Mouse (Mus musculus) small intestine, adult 2 months (tissue): Measurements from ENCODE around the gene Aaas. TPM values are rescaled to one million over a fixed set of nuclear protein-coding genes. Genes with fewer than 3 reads are reported as not detected.

Experiments
- H3K27ac ChIP-seq: fragments of 200-500 bp; 2 replicates; pipeline ENCODE4 v1.5.1; 2012; ENCODE audit warnings: low read depth, low read length, control low read depth, inconsistent platforms; ENCODE audit not compliant: insufficient read depth
- H3K27me3 ChIP-seq: fragments of 200-500 bp; 2 replicates; pipeline ENCODE4 v1.6.1; 2012; ENCODE audit warnings: mild to moderate bottlenecking, moderate library complexity, low read length, inconsistent platforms; ENCODE audit not compliant: control insufficient read depth, insufficient read depth
- H3K36me3 ChIP-seq: fragments of 200-500 bp; 2 replicates; pipeline ENCODE4 v1.6.1; 2012; ENCODE audit warnings: mild to moderate bottlenecking, low read length, control low read depth, inconsistent platforms; ENCODE audit not compliant: control insufficient read depth, insufficient read depth
- H3K4me1 ChIP-seq: fragments of 200-500 bp; 2 replicates; pipeline ENCODE4 v1.6.1; 2012; ENCODE audit warnings: low read length, inconsistent platforms, mixed read lengths; ENCODE audit not compliant: control insufficient read depth, insufficient read depth, insufficient read length
- H3K4me3 ChIP-seq: fragments of 200-500 bp; 2 replicates; pipeline ENCODE4 v1.5.1; 2012; ENCODE audit warnings: low read depth, mild to moderate bottlenecking, control low read depth, inconsistent platforms, low read length, moderate library complexity
- CTCF ChIP-seq: fragments of 200-500 bp; IDR thresholded peaks from 2 replicates; pipeline ENCODE4 v1.5.1; 2012; ENCODE audit warnings: low read depth, mild to moderate bottlenecking, control low read depth, inconsistent platforms, low read length, moderate library complexity, mixed read lengths; ENCODE audit not compliant: insufficient replicate concordance, insufficient read length; ENCODE audit errors: extremely low read depth
- POLR2A ChIP-seq: fragments of 200-500 bp; IDR thresholded peaks from 2 replicates; pipeline ENCODE4 v1.6.1; 2012; ENCODE audit warnings: low read depth, mild to moderate bottlenecking, control low read depth, inconsistent platforms, low read length, moderate library complexity
- WGBS: fragments of 180-500 bp; shearing (Covaris S2); methylation state at CpG from one replicate; pipeline ENCODE4 v1.1.7; 2018; 5-methylcytosine and 5-hydroxymethylcytosine counted together
- polyA plus RNA-seq: library from polyadenylated mRNA; depleted of rRNA; stranded (reverse); fragments of >200 nt; gene quantifications from 2 replicates; pipeline ENCODE4 v1.2.3, GENCODE M21; 2012; rRNA removed

The Aaas gene
- 10.2 and 20.3 TPM in 2 replicates for polyA plus RNA-seq

DNA sequence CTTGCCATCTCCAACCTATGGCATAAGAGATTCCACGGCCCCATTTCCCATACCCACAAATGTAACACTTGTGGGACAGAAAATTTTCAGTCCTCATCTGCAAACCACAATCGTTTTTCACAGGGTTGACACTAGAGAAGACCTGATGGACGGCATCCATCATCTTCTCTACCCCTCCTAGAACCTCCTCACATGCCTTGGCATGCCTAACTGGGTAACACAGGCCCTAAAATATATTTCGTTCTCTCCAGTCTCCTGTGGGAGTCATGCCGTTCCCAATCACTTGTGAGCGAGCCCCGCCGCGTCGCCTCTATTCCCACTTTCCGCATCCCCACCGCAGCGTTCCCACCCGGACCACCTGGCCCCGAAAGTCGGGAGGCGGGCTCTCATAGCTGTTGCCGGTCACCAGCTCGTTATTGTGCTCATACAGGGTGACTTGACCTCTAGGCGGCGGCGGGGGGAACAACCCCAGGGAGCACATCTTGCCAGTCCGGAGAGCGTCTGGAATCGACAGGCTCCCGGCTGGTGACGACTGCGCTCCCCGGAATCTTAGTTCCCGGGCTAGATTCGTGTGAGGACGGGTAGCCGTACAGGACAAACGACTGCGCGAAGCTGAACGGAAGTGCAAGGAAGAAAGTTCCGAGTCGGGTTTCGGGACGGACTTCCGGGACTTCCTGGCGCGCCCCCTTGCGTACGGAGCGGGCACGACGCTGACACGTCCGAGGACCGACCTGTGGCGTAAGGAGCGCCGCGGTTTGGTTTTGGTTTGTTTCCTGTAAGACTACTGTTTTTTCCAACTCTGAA, at the start of gene Aaas:
Gene Aaas (minus strand): TSS at position 634 of the 804 bp plus-strand sequence.
- Histone ChIP-seq H3K27ac (peak within 1 kb of the TSS; percentile 2; the same call in 1 of the 2 replicates), H3K36me3 (no peaks in the 10 kb centered on the region; the same call in 1 of the 2 replicates), H3K27me3 (peaks cover 11% of the 10 kb centered on the region; the same call in 1 of the 2 replicates), H3K4me1 (peaks cover 5% of the 10 kb centered on the region; the same call in 1 of the 2 replicates), H3K4me3 (peak within 1 kb of the TSS; percentile 76)
- TF ChIP-seq CTCF, result peak; percentile 86
- no peak; the same call in 1 of the 2 replicates for TF ChIP-seq POLR2A
- under 1% methylated on average over 56 of the region's 56 CpGs for WGBS

DNA sequence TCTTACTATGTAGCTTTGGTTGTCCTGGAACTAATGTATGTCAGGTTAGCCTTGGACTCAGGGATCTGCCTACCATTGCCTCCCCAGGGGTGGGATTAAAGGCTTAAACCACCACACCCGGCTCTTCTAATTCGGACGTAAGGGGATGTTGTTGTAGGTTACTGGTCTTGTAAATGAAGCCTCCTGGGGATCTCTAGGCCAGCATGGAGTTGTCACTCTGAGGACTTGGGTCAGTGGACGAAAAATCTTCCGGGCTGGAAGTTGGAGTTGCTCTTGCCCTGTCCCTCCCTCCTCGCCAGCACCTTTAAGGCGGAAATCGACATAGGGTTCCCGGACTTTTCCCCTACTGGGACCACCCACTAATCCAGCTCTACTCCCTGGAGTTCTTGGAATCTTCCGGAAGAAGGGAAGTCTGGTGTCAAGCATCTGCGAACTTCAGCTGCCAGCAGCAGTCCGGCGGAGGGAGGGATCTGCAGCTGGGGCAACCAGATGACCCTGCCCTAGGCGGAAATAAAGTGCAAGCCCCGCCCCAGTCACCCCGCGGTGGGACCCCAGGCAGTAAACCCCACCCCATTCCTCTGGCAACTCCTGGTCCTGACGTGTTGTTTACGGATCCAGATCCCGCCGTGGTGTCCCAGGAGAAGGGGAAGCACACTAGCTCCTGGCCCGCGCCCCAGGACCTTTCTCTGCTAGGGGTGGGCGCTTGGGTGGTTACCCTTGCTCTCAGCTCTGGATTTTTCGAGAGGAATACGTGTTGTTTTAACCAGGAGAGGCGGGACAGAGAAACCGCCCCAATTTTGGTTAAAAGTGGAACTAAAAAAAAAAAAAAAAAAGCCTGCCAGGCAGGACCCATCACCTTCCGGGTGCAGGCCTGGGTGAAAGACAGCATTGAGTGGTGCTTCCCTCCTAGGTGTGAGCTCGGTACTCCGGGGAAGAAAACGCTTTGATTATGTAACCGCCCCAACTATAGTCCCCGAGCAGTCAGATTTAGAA, 49.0 kb upstream of the Aaas start:
- TF ChIP-seq POLR2A (peak; percentile 85), CTCF (peak; percentile 26; the same call in 1 of the 2 replicates)
- WGBS, result 1% methylated on average over 34 of the region's 34 CpGs
- Histone ChIP-seq H3K4me3 (peak overlapping the region; percentile 72), H3K27ac (peak overlapping the region; percentile 96), H3K36me3 (no peaks in the 10 kb centered on the region), H3K4me1 (peaks cover 12% of the 10 kb centered on the region), H3K27me3 (no peaks in the 10 kb centered on the region)

DNA sequence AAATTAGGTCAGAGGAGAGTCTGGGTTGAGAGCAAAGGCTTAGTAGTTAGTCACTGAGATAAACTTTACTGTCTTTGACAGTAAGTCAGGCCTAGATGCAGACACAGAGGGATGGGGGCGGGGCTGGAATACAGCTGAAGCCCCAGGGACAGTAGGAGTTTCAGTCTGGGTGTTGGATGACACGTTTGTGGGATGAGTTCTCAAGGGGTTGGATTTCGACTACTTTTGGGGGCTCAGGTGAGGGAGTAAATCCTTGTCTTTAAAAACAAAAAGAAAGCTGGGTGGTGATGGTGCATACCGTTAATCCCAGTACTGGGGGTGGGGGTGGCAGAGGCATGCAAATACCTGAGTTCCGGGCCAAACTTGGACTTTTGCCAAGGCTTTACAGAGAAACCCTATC, 48.1 kb upstream of the Aaas start:
- peak overlapping the region; percentile 96 for H3K27ac ChIP-seq
- WGBS, result 53% methylated on average over 5 of the region's 5 CpGs
- no peak overlapping the region for H3K4me3 ChIP-seq
- H3K4me1 ChIP-seq, result peaks cover 11% of the 10 kb centered on the region
- H3K36me3 ChIP-seq, result no peaks in the 10 kb centered on the region
- H3K27me3 ChIP-seq, result no peaks in the 10 kb centered on the region
- no peak for TF ChIP-seq POLR2A
- no peak for TF ChIP-seq CTCF

DNA sequence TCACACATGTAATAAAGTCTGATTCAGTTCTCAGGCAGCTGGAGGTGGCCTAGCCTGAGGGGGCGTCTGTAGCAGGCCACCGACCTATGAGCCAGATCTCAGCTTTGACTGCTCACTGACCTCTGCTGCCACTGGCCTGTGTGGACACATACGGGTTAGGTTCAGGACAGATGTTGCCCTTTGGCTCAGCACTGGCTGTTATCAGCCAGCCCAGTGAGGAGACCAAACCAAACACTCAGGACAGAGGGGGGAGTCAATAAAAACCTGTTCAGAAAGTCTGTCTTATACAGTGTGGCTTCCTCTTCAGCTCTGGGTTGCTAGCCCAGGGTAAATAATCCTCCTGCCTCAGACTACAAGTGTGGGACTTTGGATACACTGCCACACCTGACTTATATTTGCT, 44.5 kb upstream of the Aaas start:
- TF ChIP-seq CTCF (no peak), POLR2A (no peak)
- H3K4me3 ChIP-seq, result no peak overlapping the region
- H3K27me3 ChIP-seq, result no peaks in the 10 kb centered on the region
- peaks cover 15% of the 10 kb centered on the region for H3K4me1 ChIP-seq
- 12% methylated on average over 3 of the region's 3 CpGs for WGBS
- H3K27ac ChIP-seq, result peak overlapping the region; percentile 100
- no peaks in the 10 kb centered on the region for H3K36me3 ChIP-seq

DNA sequence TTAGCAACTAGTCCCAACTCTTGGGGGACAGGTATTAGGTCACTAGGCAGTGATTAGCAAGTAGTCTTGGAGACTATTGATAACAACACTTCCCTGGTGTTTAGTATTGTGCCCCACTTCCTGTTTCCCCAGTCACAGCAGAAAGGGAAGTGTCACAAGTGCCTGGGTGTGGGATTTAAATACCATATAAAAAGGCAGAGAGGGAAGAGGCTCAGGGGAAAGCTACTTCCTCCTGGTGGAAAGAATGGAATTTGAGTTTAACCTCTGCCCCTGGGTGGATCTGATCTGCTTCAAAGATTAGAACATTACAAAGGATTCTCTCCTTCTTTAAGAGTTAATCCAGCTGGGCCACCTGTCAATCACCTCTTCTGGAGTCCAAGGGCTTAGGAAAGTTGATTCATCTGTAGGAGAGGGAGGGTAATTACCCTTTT, 43.0 kb upstream of the Aaas start:
- Histone ChIP-seq H3K36me3 (no peaks in the 10 kb centered on the region), H3K27me3 (no peaks in the 10 kb centered on the region), H3K4me3 (no peak overlapping the region), H3K27ac (peak overlapping the region; percentile 100), H3K4me1 (peaks cover 16% of the 10 kb centered on the region)
- TF ChIP-seq POLR2A (no peak), CTCF (no peak)

DNA sequence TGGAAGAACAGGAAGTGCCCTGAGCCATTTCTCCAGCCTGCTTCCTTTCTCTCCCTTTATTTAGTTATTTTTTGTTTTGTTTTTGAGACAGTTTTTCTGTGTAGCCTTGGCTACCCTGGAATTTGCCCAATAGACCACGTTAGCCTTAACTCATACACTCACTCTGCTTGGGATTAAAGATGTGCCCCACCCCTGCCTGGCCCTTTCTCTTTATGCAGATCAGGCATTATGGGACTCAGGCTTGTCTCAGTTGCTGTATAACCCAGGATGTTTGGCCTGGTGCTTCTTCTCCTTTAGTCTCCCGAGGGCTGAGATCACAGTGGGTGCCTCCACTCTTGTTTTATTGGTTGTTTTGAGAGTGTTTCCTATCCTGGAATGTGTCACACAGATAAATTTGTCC, 41.9 kb upstream of the Aaas start:
- TF ChIP-seq POLR2A (no peak), CTCF (no peak)
- no peaks in the 10 kb centered on the region for H3K27me3 ChIP-seq
- no peaks in the 10 kb centered on the region for H3K36me3 ChIP-seq
- H3K4me1 ChIP-seq, result peaks cover 17% of the 10 kb centered on the region
- H3K27ac ChIP-seq, result peak overlapping the region; percentile 100
- 31% methylated on average over 2 of the region's 2 CpGs for WGBS
- H3K4me3 ChIP-seq, result no peak overlapping the region

DNA sequence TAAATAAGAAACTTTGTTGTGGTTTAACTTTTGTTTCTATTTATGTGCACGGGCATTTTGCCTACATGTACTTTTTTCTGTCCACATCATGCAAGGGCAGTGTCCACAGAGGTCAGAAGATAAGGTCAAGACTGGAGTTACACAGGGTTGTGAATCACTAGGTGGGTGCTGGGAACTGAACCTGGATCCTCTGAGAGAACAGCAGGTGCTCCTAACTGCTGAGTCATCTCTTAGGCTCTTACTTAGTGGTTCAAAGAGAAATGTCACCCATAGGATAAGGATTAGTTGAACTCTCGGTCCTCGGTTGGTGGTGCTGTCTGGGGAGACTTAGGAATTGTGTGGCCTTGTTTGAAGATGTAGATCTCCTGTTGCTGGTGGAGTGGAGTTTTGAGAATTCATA, 38.4 kb upstream of the Aaas start:
- H3K27ac ChIP-seq, result no peak overlapping the region
- no peak overlapping the region for H3K4me3 ChIP-seq
- 81% methylated on average over 3 of the region's 3 CpGs for WGBS
- no peaks in the 10 kb centered on the region for H3K36me3 ChIP-seq
- H3K27me3 ChIP-seq, result no peaks in the 10 kb centered on the region
- H3K4me1 ChIP-seq, result peaks cover 8% of the 10 kb centered on the region; the same call in 1 of the 2 replicates
- TF ChIP-seq POLR2A (no peak), CTCF (no peak)
